Mouse (Mus musculus): ENCODE results near the gene Sh3gl2. TPM values are rescaled to one million over a fixed set of nuclear protein-coding genes. Genes with fewer than 3 reads are reported as not detected.

Sh3gl2 gene
- polyA plus RNA-seq, 1 experiment: 46.7 TPM

GRCm38 (mm10) chr4:85526966-85527566 is 322.1 kb downstream of the Sh3gl2 start:
- TF ChIP-seq CTCF (IDR thresholded peaks at IDR 0.05; ENCODE audit: borderline replicate concordance, extremely low read depth, insufficient read depth, insufficient read length): no peak
- TF ChIP-seq POLR2A (IDR thresholded peaks at IDR 0.05; ENCODE audit: borderline replicate concordance, extremely low read depth, insufficient read depth, insufficient read length, poor library complexity, severe bottlenecking): no peak
- DNase-seq (ENCODE audit: low read depth): no peak

DNA sequence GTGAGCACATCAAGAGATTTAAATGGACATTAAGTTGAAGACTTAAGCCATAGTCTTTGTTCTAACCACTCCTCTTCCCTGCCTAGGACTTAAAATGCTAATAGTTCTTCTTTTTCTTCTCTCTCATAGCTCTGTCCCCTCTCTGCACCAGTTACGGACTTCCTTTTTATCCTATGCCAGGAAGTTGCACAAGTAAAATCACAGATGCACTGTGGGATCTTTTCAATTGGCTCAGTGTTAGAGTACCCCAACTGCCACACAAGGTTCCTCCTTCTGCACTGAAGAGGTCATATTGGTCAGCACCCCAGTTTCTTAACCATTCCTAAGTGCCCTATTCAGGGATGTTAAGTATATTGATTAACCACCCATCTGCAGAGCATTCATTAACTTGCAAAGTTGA is 324.9 kb downstream of the Sh3gl2 start:
- no peak for DNase-seq (ENCODE audit: low read depth)
- TF ChIP-seq POLR2A (IDR thresholded peaks at IDR 0.05; ENCODE audit: borderline replicate concordance, extremely low read depth, insufficient read depth, insufficient read length, poor library complexity, severe bottlenecking) (no peak), CTCF (IDR thresholded peaks at IDR 0.05; ENCODE audit: borderline replicate concordance, extremely low read depth, insufficient read depth, insufficient read length) (no peak)

DNA sequence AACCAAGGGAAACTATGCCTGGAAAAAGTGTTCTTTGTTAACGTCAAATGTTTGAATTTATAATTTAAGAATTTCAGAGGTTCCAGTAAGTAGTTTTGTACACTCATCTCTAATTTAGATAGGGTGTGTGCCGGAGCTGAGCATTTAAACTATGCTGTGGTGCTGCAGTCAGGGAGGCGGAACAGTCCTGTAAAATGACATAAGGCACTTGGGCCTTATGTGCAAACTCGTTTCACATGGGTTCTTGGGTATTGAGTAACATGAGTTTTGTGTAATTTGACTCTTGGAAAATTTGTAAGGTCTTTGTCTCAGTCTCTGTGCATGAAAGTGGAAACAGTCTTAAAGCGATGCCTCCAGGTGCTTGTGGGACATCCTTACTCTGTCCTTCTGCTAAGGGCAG is 334.8 kb downstream of the Sh3gl2 start:
- DNase-seq (ENCODE audit: low read depth): no peak
- TF ChIP-seq POLR2A (IDR thresholded peaks at IDR 0.05; ENCODE audit: borderline replicate concordance, extremely low read depth, insufficient read depth, insufficient read length, poor library complexity, severe bottlenecking): no peak
- TF ChIP-seq CTCF (IDR thresholded peaks at IDR 0.05; ENCODE audit: borderline replicate concordance, extremely low read depth, insufficient read depth, insufficient read length): no peak

DNA sequence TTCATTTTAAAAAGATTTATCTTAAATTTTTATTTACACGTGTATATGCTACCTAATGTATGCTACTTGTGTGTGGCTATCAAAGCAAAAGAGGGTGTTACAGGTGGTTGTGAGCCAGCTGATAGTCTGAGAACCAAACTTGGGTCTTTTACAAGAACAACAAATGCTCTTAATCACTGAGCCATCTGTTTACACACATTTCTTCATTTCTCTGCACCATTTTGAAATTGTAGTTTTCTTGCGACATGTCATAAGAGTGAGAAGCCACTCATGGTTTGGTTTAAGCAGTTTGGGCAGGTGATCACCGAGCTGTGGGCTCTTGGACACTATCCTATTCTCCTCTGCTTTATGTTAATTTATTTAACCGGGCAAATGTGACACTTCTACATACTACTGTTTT is 338.3 kb downstream of the Sh3gl2 start:
- TF ChIP-seq POLR2A (IDR thresholded peaks at IDR 0.05; ENCODE audit: borderline replicate concordance, extremely low read depth, insufficient read depth, insufficient read length, poor library complexity, severe bottlenecking) (no peak), CTCF (IDR thresholded peaks at IDR 0.05; ENCODE audit: borderline replicate concordance, extremely low read depth, insufficient read depth, insufficient read length) (no peak)
- no peak for DNase-seq (ENCODE audit: low read depth)

- TF ChIP-seq CTCF (IDR thresholded peaks at IDR 0.05; ENCODE audit: borderline replicate concordance, extremely low read depth, insufficient read depth, insufficient read length) (no peak), POLR2A (IDR thresholded peaks at IDR 0.05; ENCODE audit: borderline replicate concordance, extremely low read depth, insufficient read depth, insufficient read length, poor library complexity, severe bottlenecking) (no peak)
- peak; percentile 22 for DNase-seq (ENCODE audit: low read depth)
Observed at GRCm38 (mm10) chr4:85554696-85555095, 349.8 kb downstream of the Sh3gl2 start.

DNA sequence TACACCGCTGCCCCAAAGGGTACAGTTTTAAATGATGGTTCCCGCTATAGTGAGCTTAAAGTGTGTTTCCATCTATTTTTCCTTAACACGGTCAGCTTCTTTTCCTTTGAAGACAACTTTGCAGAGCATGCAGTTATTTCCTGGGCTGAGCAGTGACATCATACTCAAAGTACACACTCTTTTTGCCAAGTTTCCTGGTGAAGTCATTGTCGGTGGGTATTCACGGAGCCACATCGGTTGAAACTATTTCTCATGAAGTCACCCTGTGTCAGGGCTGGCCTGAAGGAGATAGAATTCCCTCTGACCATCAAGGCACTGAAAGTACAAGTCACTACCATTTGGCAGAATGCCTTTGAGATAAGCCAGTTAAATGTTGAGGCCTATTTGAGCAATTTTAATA is 354.8 kb downstream of the Sh3gl2 start:
- TF ChIP-seq CTCF (IDR thresholded peaks at IDR 0.05; ENCODE audit: borderline replicate concordance, extremely low read depth, insufficient read depth, insufficient read length): no peak
- no peak for TF ChIP-seq POLR2A (IDR thresholded peaks at IDR 0.05; ENCODE audit: borderline replicate concordance, extremely low read depth, insufficient read depth, insufficient read length, poor library complexity, severe bottlenecking)
- DNase-seq (ENCODE audit: low read depth): no peak

- DNase-seq (ENCODE audit: low read depth): peak; percentile 12
- no peak for TF ChIP-seq CTCF (IDR thresholded peaks at IDR 0.05; ENCODE audit: borderline replicate concordance, extremely low read depth, insufficient read depth, insufficient read length)
- TF ChIP-seq POLR2A (IDR thresholded peaks at IDR 0.05; ENCODE audit: borderline replicate concordance, extremely low read depth, insufficient read depth, insufficient read length, poor library complexity, severe bottlenecking): no peak
Observed at GRCm38 (mm10) chr4:85585426-85585825, 380.5 kb downstream of the Sh3gl2 start.

DNA sequence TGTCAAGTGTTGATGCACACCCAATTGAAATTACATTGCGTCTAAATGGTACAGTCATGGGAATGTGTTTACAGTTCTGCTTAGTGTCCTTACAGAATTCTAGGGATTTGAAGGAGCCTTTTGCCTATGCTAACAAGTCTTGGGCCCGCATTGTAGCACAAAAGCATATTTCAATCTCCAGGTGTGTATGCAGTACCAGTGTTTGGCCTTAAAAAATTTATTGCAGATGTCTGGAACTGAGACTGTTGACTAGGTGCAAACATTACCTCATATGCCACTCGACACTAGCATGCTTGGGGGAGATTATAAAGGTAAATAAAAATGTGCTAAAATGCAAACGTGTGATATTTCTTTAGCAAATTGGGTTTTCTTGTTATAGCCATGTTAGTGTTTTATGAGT is 384.0 kb downstream of the Sh3gl2 start:
- DNase-seq (ENCODE audit: low read depth): no peak

GRCm38 (mm10) chr4:85591037-85591436 is 386.1 kb downstream of the Sh3gl2 start:
- DNase-seq (ENCODE audit: low read depth): no peak
- TF ChIP-seq CTCF (IDR thresholded peaks at IDR 0.05; ENCODE audit: borderline replicate concordance, extremely low read depth, insufficient read depth, insufficient read length): no peak
- no peak for TF ChIP-seq POLR2A (IDR thresholded peaks at IDR 0.05; ENCODE audit: borderline replicate concordance, extremely low read depth, insufficient read depth, insufficient read length, poor library complexity, severe bottlenecking)

More for the DNA sequence above, 384.0 kb downstream of the Sh3gl2 start:
- no peak for TF ChIP-seq POLR2A (IDR thresholded peaks at IDR 0.05; ENCODE audit: borderline replicate concordance, extremely low read depth, insufficient read depth, insufficient read length, poor library complexity, severe bottlenecking)
- TF ChIP-seq CTCF (IDR thresholded peaks at IDR 0.05; ENCODE audit: borderline replicate concordance, extremely low read depth, insufficient read depth, insufficient read length): no peak

- TF ChIP-seq CTCF (IDR thresholded peaks at IDR 0.05; ENCODE audit: borderline replicate concordance, extremely low read depth, insufficient read depth, insufficient read length): no peak
- no peak for TF ChIP-seq POLR2A (IDR thresholded peaks at IDR 0.05; ENCODE audit: borderline replicate concordance, extremely low read depth, insufficient read depth, insufficient read length, poor library complexity, severe bottlenecking)
- DNase-seq (ENCODE audit: low read depth): no peak
Observed at GRCm38 (mm10) chr4:85594159-85594558, 389.2 kb downstream of the Sh3gl2 start.

DNA sequence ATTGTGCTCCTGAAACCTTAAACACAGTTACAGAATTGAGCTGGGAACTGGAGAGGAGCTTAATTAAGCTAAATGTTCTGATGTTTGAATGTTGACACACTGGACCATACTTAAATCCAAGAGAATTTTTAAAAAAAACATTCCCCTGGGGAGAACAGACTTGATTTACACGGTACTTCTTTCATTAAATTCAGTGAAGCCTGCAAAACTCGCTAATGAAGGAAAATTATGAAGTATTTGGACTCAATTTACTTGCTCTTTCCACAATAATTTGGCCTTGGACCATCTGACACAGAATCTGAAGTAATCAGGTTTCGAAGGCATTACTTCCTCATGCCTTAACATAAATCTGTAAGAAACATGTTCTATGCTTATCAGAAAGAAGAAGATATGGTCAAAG is 408.4 kb downstream of the Sh3gl2 start:
- no peak for DNase-seq (ENCODE audit: low read depth)
- TF ChIP-seq CTCF (IDR thresholded peaks at IDR 0.05; ENCODE audit: borderline replicate concordance, extremely low read depth, insufficient read depth, insufficient read length) (no peak), POLR2A (IDR thresholded peaks at IDR 0.05; ENCODE audit: borderline replicate concordance, extremely low read depth, insufficient read depth, insufficient read length, poor library complexity, severe bottlenecking) (no peak)

GRCm38 (mm10) chr4:85618746-85619145 is 413.8 kb downstream of the Sh3gl2 start:
- DNase-seq (ENCODE audit: low read depth): no peak
- no peak for TF ChIP-seq POLR2A (IDR thresholded peaks at IDR 0.05; ENCODE audit: borderline replicate concordance, extremely low read depth, insufficient read depth, insufficient read length, poor library complexity, severe bottlenecking)
- TF ChIP-seq CTCF (IDR thresholded peaks at IDR 0.05; ENCODE audit: borderline replicate concordance, extremely low read depth, insufficient read depth, insufficient read length): no peak
